Mouse (Mus musculus) bone marrow, adult 2 months (tissue): Measurements from ENCODE around the gene Rdh7.

Experiments
- CTCF ChIP-seq: fragments of 200-500 bp; IDR thresholded peaks from 2 replicates; pipeline ENCODE4 v1.5.1; 2011; ENCODE audit warnings: low read length, control low read depth; ENCODE audit not compliant: control insufficient read depth, insufficient read depth
- POLR2A ChIP-seq: fragments of 200-500 bp; IDR thresholded peaks from 2 replicates; pipeline ENCODE4 v1.6.1; 2011; ENCODE audit warnings: low read depth, mild to moderate bottlenecking, control low read depth, low read length, borderline replicate concordance; ENCODE audit not compliant: control insufficient read depth

GRCm38 (mm10) chr10:127897506-127897905, 8.9 kb upstream of the Rdh7 start:
- TF ChIP-seq CTCF: no peak
- TF ChIP-seq POLR2A: no peak
